Mouse (Mus musculus) liver, embryonic 13.5 days (tissue): ENCODE data around the gene Leo1. TPM values are rescaled to one million over a fixed set of nuclear protein-coding genes. Genes with fewer than 3 reads are reported as not detected.

Experiments
- ATAC-seq: fragments of 200-750 bp; cut with Nextera tagmentation; 2 replicates; pipeline ENCODE4 v1.8.0; 2017; ENCODE audit warnings: low read depth, mild to moderate bottlenecking, moderate number of reproducible peaks, moderate library complexity
- DNase-seq: peaks from one replicate; pipeline ENCODE4 v3.0.0; 2022
- H3K27ac ChIP-seq: fragments of 300-500 bp; sonication (generic); 2 replicates; pipeline ENCODE4 v1.5.1; 2015; ENCODE audit warnings: moderate library complexity, mild to moderate bottlenecking, inconsistent platforms
- H3K27me3 ChIP-seq: fragments of 300-500 bp; sonication (generic); 2 replicates; pipeline ENCODE4 v1.6.1; 2015; ENCODE audit warnings: mild to moderate bottlenecking, inconsistent platforms
- H3K36me3 ChIP-seq: fragments of 300-500 bp; sonication (generic); 2 replicates; pipeline ENCODE4 v1.6.1; 2015; ENCODE audit warnings: mild to moderate bottlenecking, inconsistent platforms
- H3K4me1 ChIP-seq: fragments of 300-500 bp; sonication (generic); replicated peaks from 2 replicates; pipeline ENCODE4 v1.6.1; 2015; ENCODE audit warnings: inconsistent platforms
- H3K4me2 ChIP-seq: fragments of 300-500 bp; sonication (generic); 2 replicates; pipeline ENCODE4 v1.6.1; 2015; ENCODE audit warnings: inconsistent platforms, mild to moderate bottlenecking, moderate library complexity
- H3K4me3 ChIP-seq: fragments of 300-500 bp; sonication (generic); replicated peaks from 2 replicates; pipeline ENCODE4 v1.5.1; 2015; ENCODE audit warnings: mild to moderate bottlenecking, inconsistent platforms
- H3K9ac ChIP-seq: fragments of 300-500 bp; sonication (generic); 2 replicates; pipeline ENCODE4 v1.6.1; 2015; ENCODE audit warnings: mild to moderate bottlenecking, inconsistent platforms
- H3K9me3 ChIP-seq: fragments of 300-500 bp; sonication (generic); replicated peaks from 2 replicates; pipeline ENCODE4 v1.6.1; 2016; ENCODE audit warnings: inconsistent platforms
- WGBS: fragments of 180-500 bp; shearing (Covaris S2); methylation state at CpG from one replicate; pipeline ENCODE4 v1.1.7; 2015; ENCODE audit not compliant: insufficient replicate concordance; 5-methylcytosine and 5-hydroxymethylcytosine counted together
- polyA plus RNA-seq: library from polyadenylated mRNA; unstranded; fragments of >200 nt; fragmentation: Nextera tagmentation; extraction: Ambion mirVana; gene quantifications from 2 replicates; pipeline ENCODE4 v1.2.1, GENCODE M21; 2015

The Leo1 gene
- polyA plus RNA-seq, 1 experiment from 2014 or later = 18.9 TPM

DNA sequence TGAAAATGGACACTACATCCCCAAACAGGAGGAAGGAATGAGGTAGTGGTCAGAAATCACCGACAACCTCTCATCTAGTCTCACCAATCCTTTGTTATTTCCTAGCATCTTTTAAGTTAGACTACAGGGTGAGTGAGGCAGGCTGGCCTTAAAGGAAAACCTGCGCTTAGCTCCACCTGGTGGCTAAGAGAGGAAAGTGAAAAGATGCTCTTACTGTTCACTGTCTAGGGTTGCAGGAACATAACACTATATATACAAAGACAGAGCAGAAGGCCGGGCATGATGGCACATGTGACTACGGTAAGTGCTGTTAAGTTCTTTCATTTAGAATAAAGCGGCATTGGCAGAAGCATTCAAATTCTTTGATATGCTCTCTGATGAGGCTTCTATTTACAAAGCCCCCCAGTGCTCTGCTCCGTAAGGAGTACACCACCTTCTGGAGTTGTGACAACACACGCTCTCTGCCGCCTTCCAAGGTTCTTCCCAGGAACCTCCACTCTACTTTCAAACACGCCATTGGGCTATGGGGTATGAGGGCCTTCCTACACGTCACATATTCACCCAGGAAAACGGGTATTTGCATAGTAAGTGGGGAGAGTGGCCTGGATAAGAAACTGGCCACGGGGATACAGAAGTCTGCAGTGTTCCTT is 74.3 kb downstream of the Leo1 start:
- Histone ChIP-seq H3K36me3 (peaks cover 11% of the 10 kb centered on the region), H3K27ac (no peak overlapping the region), H3K4me1 (no peaks in the 10 kb centered on the region), H3K4me3 (no peak overlapping the region), H3K27me3 (no peaks in the 10 kb centered on the region), H3K4me2 (no peak overlapping the region), H3K9me3 (no peaks in the 10 kb centered on the region), H3K9ac (no peak overlapping the region)
- 66% methylated on average over 12 of the region's 12 CpGs for WGBS
- peak; percentile 41; the same call in 1 of the 2 replicates for ATAC-seq
- DNase-seq = no peak

Other genes with a start within 250 kb of the Leo1 start
- gene Myo5c, start 209.5 kb upstream of the Leo1 start, polyA plus RNA-seq = 0.07 and 0.32 TPM in 2 replicates
- gene Gnb5, start 135.2 kb upstream of the Leo1 start, polyA plus RNA-seq = 1.8 and 2.2 TPM in 2 replicates
- not detected in 2 replicates for gene Bcl2l10, start 93.8 kb upstream of the Leo1 start, polyA plus RNA-seq
- gene Mapk6, start 31.5 kb upstream of the Leo1 start, polyA plus RNA-seq = 23.4 and 27.4 TPM in 2 replicates
- 28.9 and 38.5 TPM in 2 replicates for gene Tmod3, start 118.1 kb downstream of the Leo1 start, polyA plus RNA-seq
- gene Tmod2, start 169.8 kb downstream of the Leo1 start, polyA plus RNA-seq = 0.59 and 0.62 TPM in 2 replicates
- 3.7 and 3.8 TPM in 2 replicates for gene Lysmd2, start 184.2 kb downstream of the Leo1 start, polyA plus RNA-seq
- 0.12 and 0.17 TPM in 2 replicates for gene Scg3, start 242.5 kb downstream of the Leo1 start, polyA plus RNA-seq